8 mouse cellular contexts compared by ENCODE assay signal in genomic region chr9:46272677-46273454, GRCm38 (mm10). TPM values are rescaled to one million over a fixed set of nuclear protein-coding genes. Genes with fewer than 3 reads are reported as not detected.
DNase-seq lines count a peak whose midpoint lies in the region; ATAC-seq lines count a peak whose summit lies in the region.

Gene Zpr1 (plus strand): TSS chr9:46273064.

- H3K36me3 ChIP-seq in hindbrain, embryonic 14.5 days (replicated peaks; ENCODE audit: control insufficient read depth, insufficient read depth) = peaks cover 31% of the 10 kb centered on the region

- ATAC-seq in hindbrain, embryonic 14.5 days (ENCODE audit: low FRiP score) = peak; percentile 93

- peak; percentile 98 for DNase-seq in R1 (ENCODE audit: low read depth, low spot score)
- DNase-seq in cerebellum, postnatal 25 days = peak; percentile 87 to 90
- peak; percentile 67 to 72 for DNase-seq in frontal cortex, postnatal 25 days (ENCODE audit: low spot score in 2 of 2)
- DNase-seq in hindbrain, embryonic 14.5 days (ENCODE audit: low spot score) = peak; percentile 85
- peak; percentile 89 to 90 for DNase-seq in layer of hippocampus, postnatal 36 days
- DNase-seq in lung, postnatal 36 days = peak; percentile 94
- DNase-seq in retina, postnatal 1 day = peak; percentile 97
- DNase-seq in urinary bladder, adult 18-20 months (ENCODE audit: low spot score in 2 of 2) = peak; percentile 79 to 85

- H3K9ac ChIP-seq in hindbrain, embryonic 14.5 days = peak within 1 kb of the TSS; percentile 74

- H3K9me3 ChIP-seq in hindbrain, embryonic 14.5 days (ENCODE audit: control insufficient read depth, low read length) = no peaks in the 10 kb centered on the region

- H3K4me3 ChIP-seq in hindbrain, embryonic 14.5 days (replicated peaks; ENCODE audit: low read length) = peak within 1 kb of the TSS; percentile 89

- H3K4me2 ChIP-seq in hindbrain, embryonic 14.5 days (replicated peaks) = peak within 1 kb of the TSS; percentile 85

- peak within 1 kb of the TSS; percentile 59 for H3K27ac ChIP-seq in hindbrain, embryonic 14.5 days

- H3K27me3 ChIP-seq in hindbrain, embryonic 14.5 days (ENCODE audit: control insufficient read depth, insufficient read depth, low read length) = 0 out of 2 replicates have a peak, but pooled peaks cover 5% of the 10 kb centered on the region

- no peaks in the 10 kb centered on the region; the same call in 1 of the 2 replicates for H3K4me1 ChIP-seq in hindbrain, embryonic 14.5 days (replicated peaks; ENCODE audit: control insufficient read depth, insufficient read depth, low read length)

- 7% methylated on average over 45 of the region's 45 CpGs for WGBS in hindbrain, embryonic 14.5 days

RNA-seq across cellular contexts. Expression of gene Zpr1, which starts in this region (rescaled TPM):
- polyA plus RNA-seq in hindbrain, embryonic 14.5 days (2014; fragmentation: Nextera tagmentation; extraction: Ambion mirVana) = 54.3 and 55.3 TPM in 2 replicates
- total RNA-seq in layer of hippocampus, postnatal 36 days (2021) = 10 to 100 TPM; 37.9 to 40.6 TPM

Comparison
In these comparisons a context has a peak if more than half of its experiments do, and no peak if none do; other contexts are left out.
1. Peak in every context shown above with its lines: DNase-seq, ATAC-seq, H3K4me3 ChIP-seq and H3K27ac ChIP-seq.